Mouse (Mus musculus) heart, adult 8-10 months (tissue): ENCODE data around the gene Fbxo17. TPM values are rescaled to one million over a fixed set of nuclear protein-coding genes. Genes with fewer than 3 reads are reported as not detected.
"Not testable (repeated sequence)": the region's sequence is repeated elsewhere in the genome, so short reads cannot be mapped to it uniquely, and the experiment has no call there.

Source experiments
- DNase-seq: peaks from one replicate; pipeline ENCODE4 v3.0.0; 2022; ENCODE audit warnings: low spot score
- total RNA-seq, 4 experiments: library from RNA; stranded (reverse); gene quantifications; 2 replicates each; pipeline ENCODE4 v1.2.4; 2022

Fbxo17 gene
- total RNA-seq, result 1 to 10 TPM in 3 of 4 experiments, under 1 TPM in 1; 0.55 to 1.2 (median 1.1) TPM

DNA sequence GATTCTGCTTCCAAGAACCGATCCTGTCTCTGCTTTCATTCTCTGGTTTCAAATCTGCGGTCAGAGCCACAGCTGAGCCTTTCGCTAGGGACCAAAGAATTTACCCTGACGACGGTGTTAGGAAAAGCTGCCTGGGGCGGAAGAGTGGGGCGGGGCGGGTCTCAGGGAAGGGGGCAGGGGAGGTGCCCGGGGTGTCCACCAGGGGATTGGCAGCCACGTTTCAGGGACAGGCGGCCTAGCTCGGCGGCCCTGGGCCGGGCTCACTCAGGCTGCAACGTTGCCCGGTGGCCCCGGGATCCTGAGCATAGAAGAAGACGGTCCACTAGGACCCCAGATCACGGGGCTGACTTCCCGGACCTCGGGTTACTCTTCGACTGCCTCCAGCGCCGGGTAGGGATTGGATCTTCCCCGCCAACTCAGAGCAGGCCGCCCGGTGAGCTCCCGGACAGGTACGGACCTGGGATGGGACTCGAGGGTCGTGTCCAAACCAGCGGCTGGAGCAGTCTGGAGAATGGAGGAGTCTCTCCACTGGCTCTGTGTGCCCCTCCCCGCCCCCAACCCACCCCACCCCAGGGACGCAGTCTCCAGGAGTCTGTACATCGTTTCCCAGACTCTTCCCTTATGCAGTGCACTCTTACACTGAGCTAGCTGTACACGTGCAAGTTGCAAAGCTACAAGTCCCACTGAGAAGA lies at the start of gene Fbxo17:
TSS of gene Fbxo17 (plus strand) at position 215 of the 692 bp plus-strand sequence.
- DNase-seq, result peak; percentile 26

DNA sequence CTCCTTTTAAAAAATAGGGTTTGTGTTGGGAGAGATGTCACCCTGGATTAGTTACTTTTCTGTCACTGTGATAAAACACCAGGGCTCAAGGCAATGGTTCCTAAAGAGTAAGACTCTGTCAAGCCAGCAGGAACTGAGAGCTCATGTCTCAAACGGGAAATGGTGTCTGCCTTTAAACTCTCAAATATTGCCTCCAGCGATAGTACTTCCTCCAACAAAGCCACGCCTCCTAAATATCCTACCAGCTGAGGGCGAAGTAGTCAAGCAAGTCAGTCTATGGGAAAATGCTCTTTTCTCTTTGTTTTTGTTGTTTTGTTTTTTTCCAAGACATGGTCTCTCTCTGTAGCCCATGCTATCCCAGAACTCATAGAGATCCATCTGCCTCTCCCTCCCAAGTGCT lies 45.4 kb upstream of the Fbxo17 start:
- no peak for DNase-seq

DNA sequence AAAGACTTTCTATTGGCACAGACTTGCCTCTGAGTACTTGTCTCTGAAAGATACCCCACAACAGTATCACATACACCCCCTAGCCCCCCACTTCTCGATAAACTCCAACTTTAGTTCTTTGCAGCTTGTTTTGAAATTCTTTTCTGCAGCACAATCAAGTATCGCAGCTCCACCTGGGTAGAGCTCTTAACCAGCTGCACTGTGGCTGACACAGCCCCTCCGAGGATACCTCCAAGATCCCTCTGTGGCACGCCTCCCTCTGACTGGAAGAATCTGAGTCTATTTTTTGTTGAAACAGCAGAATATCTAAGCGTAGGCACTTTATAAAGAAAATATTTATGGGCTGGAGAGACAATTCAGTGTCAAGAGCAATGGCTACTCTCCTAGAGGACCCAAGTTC lies 44.3 kb upstream of the Fbxo17 start:
- DNase-seq, result no peak

DNA sequence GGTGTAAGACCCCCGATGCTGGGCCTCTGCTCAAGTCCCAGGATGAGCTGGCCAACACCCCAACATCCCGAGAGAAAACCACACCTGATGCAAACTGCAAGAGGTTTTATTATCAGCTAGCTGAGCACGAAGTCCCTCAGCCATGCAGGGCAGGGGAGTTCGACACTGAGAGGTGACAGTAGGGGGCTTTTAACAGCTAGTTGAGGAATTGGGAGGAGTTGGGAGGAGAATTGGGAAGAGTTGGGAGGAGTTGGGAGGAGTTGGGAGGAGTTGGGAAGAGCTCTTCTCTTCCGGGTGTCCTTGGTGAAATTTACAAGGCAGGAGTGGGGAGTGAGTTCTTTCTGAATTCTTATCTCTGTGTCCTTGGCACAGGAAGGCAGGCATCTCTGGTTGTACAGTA lies 43.8 kb upstream of the Fbxo17 start:
- not testable (repeated sequence) for DNase-seq

DNA sequence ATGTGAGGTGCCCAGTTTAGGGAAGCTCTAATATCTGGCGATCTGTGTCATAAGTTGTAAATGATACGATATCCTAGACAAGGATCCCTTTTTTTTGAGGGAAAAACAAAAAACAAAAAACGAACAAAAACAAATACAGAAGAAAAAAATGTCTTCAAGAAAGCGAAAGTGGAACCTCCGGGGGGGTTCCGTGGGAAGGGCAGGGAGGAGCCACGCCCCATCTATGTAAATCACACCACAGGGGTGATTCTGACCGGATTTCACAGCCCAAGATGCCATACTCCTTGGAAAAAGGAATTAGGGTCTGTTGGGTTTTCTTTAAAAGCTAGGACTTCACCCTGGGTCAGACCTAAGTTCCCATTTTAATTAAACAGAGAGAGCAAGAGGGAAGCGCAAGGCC lies 41.6 kb upstream of the Fbxo17 start:
- no peak for DNase-seq

DNA sequence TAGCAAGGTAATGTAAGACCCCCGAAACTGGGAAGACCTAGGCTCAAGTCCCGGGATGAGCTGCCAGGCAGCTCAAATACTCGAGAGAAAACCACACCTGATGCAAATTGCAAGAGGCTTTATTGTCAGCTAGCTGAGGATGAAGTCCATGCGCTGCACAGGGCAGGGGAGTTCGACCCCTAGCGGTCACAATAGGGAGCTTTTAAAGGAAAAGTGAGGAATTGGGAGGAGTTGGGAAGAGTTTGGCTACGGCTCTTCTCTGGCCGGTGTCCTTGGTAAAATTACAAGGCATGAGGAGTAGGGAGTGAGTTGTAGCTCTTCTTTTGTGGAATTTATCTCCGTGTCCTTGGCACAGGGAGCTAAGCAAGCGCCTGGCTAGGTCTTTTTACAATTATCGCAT lies 40.9 kb upstream of the Fbxo17 start:
- DNase-seq, result no peak

DNA sequence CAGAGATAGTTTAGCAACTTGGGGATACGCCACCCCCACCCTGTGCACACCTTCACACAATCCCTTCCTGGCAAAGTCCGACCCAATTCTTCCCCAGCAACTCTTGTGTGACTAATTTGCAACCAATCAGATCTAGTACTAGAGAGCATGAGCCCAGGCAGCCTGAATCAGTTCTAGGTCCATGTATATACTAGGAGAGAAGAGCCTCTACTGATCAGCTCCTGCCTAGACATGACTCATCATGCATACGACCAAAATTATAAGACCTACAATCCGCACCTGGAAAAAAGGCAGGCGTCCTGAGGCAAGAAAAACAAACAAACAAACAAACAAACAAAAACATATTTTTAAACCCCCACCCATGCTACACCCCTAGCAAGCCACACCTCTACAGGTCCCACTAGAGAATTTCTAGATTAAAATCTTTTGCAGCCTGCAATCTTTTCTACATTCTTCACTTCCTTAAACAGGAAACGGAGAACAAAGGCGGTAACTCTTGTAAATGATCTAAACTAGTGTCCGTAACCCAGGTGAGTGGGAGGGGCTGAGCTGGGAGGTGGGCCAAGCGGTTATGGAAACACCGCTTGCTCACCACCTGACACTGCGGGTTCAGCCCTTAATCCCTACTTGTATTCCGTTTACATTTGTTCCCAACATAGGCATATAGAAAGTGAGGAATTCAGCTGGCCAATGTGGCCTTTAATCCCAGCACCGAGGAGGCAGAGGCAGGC lies 39.6 kb upstream of the Fbxo17 start:
- DNase-seq, result no peak

DNA sequence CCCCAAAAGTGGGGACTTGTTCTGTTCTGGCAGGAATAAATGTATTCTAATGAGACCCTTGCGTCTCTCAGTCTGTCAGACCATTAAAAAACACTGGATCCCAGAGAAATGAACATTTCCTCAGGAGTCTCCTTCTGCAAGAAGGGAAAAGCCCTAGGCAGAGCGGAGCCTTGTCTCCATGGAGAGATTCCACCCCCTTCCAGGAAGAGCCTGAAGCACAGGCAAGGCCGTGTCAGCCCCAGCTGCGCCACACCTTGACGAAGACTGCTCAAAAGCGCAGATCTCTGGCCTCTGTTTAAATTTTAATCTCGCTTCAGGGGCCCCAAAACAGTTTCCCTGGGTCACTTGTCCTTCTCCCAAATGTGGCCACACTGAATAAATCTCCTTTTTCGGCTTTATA lies 39.0 kb upstream of the Fbxo17 start:
- DNase-seq, result no peak

DNA sequence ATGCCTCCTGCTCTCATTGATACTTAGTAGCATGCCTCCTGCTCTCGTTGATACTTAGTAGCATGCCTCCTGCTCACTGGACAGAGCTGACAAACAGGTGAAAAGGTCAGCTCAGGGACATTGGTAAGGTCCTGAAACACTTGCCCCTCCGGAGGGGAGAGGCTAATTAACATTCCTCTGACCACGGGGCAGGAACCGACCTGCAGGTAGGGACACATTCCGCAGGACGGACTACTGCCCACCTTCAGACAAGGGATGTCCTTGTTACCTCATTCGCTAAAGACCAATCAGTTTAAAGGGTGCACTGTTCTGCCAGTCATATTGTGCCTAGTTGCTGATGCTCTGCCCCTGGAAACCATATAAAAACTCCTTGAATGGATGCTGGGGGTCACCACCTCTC lies 25.5 kb upstream of the Fbxo17 start:
- DNase-seq, result no peak

DNA sequence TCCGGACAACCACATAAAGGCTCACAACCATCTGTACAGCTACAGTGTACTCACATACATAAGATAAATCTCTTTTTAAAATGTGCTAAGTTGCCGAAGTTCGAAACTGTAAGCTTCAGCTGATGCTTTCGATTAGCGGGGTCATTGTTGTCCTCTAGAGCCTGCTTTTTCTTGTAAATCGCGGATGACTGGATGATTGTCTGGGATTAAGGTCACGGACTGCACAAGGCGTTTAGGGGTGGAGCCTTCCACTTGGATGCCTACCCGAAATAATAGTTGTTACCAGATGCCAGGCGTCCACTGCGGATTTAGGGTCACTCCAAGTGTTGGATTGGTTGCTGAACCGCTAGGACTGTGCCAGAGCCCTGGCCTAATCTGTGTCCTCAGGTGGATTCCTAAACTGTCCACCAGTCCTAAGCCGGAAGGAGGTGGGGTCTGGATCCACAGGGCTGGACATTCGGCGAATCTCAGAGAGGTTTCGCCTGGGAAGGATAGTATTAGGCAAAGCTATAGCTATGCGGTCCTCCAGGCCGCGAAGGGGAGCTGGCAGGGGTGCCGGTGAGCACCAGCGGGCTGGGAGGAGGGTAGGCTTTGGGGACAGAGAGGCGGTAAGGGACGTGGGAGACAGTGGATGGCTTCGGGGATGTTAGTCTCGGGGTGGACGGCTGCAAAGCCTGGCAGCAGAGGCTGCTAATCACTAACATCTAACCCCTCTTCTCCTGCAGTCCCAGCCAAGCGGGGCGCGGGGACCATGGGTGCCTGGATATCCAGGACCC lies 23.9 kb upstream of the Fbxo17 start, which contains the start of gene Fbxo27:
TSS of gene Fbxo27 (plus strand) at position 305 of the 776 bp plus-strand sequence.
- no peak for DNase-seq

DNA sequence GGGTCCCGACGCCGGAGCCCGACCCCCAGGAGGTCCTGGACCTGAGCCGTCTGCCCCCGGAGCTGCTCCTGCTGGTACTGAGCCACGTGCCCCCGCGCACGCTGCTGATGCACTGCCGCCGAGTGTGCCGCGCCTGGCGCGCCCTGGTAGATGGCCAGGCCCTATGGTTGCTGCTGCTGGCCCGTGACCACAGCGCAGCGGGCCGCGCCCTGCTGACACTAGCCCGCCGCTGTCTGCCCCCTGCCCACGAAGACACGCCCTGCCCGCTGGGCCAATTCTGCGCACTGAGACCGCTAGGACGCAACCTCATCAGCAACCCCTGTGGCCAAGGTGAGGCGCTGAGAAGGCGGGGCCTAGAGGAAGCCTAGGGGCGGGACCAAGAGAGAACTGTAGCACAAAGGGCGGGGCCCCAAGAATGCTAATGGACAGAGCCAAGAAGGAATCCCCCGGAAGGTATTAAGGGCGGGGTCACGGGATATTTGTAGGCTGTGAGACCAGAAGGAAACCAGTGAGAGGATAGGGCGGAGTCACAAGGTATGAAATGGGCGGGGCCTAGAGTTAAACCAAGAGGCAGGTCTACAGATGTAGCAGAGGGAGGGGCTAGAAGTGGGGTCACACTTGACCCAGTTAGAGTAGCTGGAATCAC lies 23.2 kb upstream of the Fbxo17 start:
- DNase-seq, result no peak

DNA sequence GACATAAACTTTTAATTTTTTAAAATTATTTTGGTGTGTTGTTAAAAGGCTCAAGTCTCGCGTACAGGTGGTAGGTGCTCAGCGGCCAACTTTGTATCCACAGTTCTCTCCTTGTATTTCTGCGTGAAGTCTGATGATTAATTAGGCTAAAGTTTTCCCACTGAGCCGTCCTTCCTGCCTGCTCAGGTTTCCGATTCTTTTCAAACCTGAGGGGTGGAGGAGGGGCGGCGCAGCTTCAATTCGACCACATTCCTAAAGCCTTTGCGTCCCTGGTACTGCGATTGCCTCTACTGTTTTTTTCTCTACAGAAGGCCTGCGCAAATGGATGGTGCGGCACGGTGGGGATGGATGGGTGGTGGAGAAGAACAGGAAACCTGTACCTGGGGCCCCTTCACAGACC lies 22.2 kb upstream of the Fbxo17 start:
- no peak for DNase-seq

DNA sequence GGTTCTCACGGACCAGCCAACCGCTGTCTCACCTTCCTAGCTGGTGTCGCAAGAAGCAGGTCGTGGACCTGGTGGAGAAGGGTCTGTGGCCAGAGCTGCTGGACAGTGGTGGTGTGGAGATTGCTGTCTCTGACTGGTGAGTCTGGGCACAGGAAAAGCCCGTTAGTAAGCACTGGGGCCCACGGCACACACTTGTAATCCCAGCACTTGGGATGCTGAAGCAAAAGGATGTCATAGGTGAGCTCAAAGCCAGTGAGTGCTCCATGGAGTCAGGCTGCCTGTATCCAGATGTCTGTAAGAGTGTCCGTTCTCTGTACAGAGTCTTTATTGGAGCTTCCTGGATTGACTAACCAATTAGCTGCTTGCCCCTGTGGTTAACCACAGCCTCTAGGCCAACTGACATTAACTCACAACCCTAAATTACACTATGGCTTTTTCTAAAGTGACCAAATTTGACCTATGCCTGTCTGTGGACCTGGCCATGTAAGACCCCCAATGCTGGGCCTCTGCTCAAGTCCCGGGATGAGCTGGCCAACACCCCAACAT lies 21.6 kb upstream of the Fbxo17 start:
- no peak for DNase-seq

DNA sequence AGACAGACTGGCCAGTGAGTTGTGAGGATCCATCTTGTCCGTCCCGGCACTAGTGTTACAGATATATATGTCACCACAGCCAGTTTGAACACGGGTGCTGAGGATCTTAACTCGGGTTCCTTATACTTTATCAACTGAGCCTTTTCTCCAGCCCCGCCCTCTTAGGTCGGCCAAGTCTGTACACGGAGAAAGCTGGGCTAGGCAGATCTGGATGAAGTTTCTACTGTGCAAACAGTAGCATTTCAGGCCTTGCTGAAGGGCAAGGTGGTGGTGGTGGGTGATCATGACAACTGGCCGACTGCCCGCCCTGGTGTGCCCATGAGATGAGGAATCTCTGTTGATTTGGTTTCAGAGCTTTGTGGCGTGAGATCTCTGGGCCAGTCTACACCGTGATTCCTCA lies 19.3 kb upstream of the Fbxo17 start:
- no peak for DNase-seq

DNA sequence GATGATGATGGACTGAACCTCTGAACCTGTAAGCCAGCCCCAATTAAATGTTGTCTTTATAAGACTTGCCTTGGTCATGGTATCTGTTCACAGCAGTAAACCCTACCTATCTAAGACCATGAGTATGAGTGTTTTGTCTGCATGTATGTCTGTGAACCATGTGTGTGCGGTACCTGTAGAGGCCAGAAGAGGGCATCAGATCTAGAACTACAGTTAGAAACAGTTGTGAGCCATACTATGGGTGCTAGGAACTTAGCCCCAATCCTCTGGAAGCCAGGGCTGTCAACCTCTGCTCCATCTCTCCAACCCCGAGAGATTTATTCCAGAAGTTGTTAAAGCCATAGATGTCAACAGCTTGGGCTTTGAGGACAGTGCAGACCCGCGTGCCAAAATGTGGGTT lies 16.3 kb upstream of the Fbxo17 start:
- DNase-seq, result no peak

DNA sequence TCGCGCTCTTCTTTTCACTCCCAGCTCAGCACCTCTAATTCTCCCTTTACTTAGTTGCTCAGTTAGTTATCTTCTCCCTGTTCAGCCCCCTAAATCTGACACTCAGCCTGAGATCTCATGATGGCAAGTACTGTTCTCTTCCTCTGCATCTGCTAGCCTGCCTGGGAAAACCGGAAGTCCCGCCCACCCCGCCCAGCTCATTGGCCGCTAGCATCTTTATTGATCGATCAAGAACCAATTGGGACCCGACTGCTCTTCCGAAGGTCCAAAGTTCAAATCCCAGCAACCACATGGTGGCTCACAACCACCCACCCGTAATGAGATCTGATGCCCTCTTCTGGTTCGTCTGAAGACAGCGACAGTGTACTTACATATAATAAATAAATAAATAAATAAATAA lies 15.3 kb upstream of the Fbxo17 start:
- DNase-seq, result not testable (repeated sequence)

DNA sequence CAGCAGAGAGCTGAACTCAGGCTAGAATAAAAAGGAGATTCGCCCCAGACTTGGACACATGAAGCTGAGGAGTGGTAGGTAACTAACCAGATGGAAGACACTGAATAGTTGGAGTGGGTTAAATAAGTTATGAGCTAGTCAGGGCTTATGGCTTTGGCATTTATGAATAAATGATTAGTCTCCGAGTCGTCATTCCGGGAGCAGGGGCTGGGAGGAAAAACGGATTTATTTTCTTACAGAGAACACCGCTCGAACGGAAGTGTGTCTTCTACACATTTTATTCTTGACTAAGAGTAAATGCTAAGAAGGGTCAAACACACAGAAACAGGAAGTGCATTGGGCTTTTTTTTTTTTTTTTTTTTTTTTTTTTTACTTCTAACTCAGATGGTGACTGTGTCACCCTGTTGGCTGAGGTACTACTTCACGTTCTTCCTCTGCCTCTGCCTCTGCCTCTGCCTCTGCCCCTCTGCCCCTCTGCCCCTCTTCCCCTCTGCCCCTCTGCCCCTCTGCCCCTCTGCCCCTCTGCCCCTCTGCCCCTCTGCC lies 13.9 kb upstream of the Fbxo17 start:
- no peak for DNase-seq

DNA sequence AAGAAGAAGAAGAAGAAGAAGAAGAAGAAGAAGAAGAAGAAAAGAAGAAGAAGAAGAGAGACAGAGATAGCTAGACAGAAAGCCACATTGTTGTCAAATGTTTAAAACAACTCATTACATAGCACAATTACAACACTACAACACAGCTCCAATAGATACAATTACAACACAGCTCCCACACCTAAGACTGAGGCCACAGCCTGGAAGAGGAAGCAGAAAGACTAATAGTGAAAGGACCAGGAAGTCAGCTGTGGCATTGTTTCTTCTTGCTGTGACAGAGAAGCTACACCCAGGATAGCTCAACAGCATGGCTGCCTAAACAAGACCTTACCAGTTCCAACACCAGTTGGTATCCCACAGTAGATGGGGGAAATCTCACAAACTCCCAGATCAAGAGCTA lies 7.2 kb upstream of the Fbxo17 start:
- no peak for DNase-seq

DNA sequence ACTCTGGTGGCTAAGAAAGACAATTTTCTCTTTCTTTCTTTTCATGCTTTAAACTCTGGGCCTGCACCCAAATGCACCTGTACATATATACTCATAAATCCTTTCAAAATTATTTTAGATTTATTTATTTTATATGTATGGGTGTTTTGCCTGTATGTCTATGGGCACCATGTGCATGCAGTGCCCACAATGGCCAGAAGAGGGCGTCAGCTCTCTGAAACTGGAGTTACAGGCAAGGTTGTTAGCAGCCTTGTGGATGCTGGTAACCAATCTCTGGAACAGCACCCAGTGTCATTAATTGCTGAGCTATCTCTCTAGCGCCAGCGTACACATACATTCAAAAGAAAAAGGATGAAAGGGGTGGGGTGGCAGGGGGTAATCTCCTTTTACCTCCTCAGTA lies 5.6 kb upstream of the Fbxo17 start:
- no peak for DNase-seq

DNA sequence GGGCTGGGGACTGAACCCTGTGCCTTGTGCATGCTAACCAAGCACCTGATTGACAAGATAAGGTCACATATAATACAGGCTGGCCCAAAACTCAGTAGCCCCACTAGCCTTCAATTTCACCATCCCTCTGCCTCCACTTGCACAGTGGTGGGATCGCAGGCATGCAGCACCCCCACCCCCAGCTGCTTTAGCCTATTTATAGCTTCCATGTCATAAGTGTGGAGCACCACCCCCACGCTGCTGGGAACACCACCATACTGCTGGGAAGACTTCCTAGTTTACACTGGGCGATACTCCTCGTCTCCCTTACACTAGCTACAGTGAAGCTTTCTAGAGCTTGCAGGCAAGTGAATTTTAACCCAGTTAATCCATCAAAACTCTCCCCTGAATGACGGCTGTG lies 1.9 kb upstream of the Fbxo17 start:
- no peak for DNase-seq

DNA sequence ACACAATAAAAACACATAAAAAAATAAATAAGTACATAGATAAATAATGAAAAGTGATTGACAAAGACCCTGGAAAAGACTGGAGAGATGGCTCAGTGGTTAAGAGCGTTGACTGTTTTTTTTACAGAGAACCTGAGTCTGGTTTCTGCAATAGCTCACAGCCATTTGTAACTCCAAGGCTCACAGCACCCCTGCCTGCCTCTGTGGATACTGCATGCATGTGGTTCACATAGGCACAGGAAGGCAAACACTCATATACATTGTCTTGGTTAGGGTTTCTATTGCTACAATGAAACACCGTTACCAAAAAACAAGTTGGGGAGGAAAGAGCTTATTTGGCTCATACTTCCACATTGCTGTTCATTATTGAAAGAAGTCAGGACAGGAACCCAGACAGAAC lies 1.0 kb upstream of the Fbxo17 start:
- no peak for DNase-seq

DNA sequence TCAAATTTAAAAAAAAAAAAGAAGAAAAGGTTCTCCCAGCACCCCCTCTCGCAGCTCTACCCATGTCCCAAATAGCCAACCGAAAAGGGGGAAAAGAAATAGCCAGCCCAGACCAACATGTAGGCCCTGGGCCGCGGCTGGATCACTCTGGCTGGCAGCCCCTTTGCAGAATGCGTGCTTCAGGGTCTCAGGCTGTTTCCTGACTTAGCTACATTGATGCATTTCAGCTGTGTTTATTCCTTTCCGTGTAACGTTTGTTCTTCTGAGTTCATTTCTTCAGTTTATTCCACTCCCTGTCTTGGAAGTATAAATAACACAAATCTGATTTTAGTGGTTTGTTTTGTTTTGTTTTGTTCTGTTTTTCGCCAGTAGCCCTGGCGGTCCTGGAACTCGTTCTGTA lies 1.1 kb downstream of the Fbxo17 start:
- DNase-seq, result no peak
